Mouse (Mus musculus) olfactory bulb, adult 2 months (tissue): ENCODE results near the gene Psmd11.

Source experiments
- CTCF ChIP-seq: fragments of 200-500 bp; IDR thresholded peaks from 2 replicates; pipeline ENCODE4 v1.5.1; 2012; ENCODE audit warnings: low read depth, mild to moderate bottlenecking, low read length, moderate library complexity; ENCODE audit not compliant: insufficient read depth
- POLR2A ChIP-seq: fragments of 200-500 bp; IDR thresholded peaks from 2 replicates; pipeline ENCODE4 v1.6.1; 2012; ENCODE audit warnings: mild to moderate bottlenecking, low read depth, low read length, moderate library complexity; ENCODE audit not compliant: insufficient read depth

DNA sequence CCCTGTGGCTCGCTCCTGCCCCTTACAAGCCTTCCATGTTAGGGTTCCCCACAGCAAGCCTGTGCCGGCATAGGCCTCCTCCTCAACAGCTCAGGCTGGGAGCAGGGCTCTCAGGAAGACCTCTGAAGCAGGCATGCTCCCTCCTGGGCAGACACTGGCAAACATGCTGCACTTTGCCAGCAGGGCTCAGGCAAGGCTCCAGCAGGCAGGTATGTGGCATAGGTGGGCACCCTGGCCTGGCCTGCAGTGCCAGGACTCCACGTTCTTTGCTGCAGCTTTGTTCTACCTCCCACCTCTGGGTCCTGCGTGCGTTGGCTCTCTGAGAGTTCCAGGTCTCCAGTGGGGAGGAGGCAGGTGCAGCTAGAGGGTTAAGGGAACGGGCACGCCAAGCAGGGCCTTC, 54.5 kb downstream of the Psmd11 start:
- TF ChIP-seq CTCF (no peak), POLR2A (no peak)
